Mouse (Mus musculus): Measurements from ENCODE around the gene Zfp91. TPM values are rescaled to one million over a fixed set of nuclear protein-coding genes. Genes with fewer than 3 reads are reported as not detected.
"Not testable (repeated sequence)": the region's sequence is repeated elsewhere in the genome, so short reads cannot be mapped to it uniquely, and the experiment has no call there.

Zfp91 gene
- polyA plus RNA-seq, 1 experiment = 17.7 TPM

DNA sequence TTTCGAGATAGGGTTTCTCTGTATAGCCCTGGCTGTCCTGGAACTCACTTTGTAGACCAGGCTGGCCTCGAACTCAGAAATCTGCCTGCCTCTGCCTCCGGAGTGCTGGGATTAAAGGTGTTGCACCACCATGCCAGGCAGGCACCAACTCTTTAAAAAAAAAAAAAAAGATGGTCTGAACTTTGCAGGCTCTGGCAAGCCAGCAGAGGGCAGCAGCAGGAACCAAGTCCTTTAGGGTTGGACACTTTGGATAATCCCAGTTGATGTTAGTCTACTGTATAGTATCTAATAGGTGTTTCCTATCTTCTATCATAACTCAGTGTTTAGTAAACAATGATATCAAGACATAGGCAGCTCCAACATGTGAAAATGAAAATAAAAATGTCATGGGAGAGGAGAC is 73.6 kb downstream of the Zfp91 start:
- H3K36me3 ChIP-seq (ENCODE audit: control insufficient read depth, insufficient read depth, low read length) = peaks cover 2% of the 10 kb centered on the region; the same call in 1 of the 2 replicates
- H3K27me3 ChIP-seq (replicated peaks; ENCODE audit: control insufficient read depth, insufficient read depth, low read length) = no peaks in the 10 kb centered on the region
- 55% methylated on average over 3 of the region's 3 CpGs for WGBS
- no peak overlapping the region for H3K4me3 ChIP-seq (ENCODE audit: insufficient read depth, low read depth, low read length)
- peak; percentile 64 for TF ChIP-seq CTCF (conservative IDR thresholded peaks at IDR 0.05; ENCODE audit: insufficient read depth, insufficient read length, low read depth, low read length)
- TF ChIP-seq POLR2A (IDR thresholded peaks at IDR 0.05; ENCODE audit: low read depth, low read length) = no peak
- no peaks in the 10 kb centered on the region for H3K4me1 ChIP-seq (ENCODE audit: control insufficient read depth, insufficient read depth, low read length)
- peak; percentile 64 for DNase-seq
- H3K27ac ChIP-seq (ENCODE audit: insufficient read depth, low read depth, low read length) = no peak overlapping the region

DNA sequence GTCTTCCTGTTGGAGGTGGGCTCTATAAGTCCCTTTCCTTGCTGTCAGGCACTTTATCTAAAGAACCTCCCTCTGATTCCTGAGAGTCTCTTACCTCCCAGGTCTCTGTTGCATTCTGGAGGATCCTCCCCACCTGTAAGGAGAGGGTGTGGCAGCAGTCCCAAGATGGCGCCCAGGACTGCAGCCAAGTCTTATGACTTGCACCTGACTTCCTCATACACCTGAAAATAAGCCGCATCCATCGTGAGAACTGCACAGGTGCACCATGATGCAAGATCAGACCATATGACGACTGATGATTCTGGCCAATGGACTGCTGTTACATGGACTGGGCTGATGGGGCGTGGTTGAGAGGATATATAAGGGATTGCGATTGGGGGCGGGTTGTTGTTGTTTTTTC is 74.3 kb downstream of the Zfp91 start:
- H3K27ac ChIP-seq (ENCODE audit: insufficient read depth, low read depth, low read length); H3K4me1 ChIP-seq (ENCODE audit: control insufficient read depth, insufficient read depth, low read length); H3K4me3 ChIP-seq (ENCODE audit: insufficient read depth, low read depth, low read length); H3K27me3 ChIP-seq (replicated peaks; ENCODE audit: control insufficient read depth, insufficient read depth, low read length); DNase-seq; H3K36me3 ChIP-seq (ENCODE audit: control insufficient read depth, insufficient read depth, low read length): not testable (repeated sequence)
- WGBS = 81% methylated on average over 7 of the region's 7 CpGs

DNA sequence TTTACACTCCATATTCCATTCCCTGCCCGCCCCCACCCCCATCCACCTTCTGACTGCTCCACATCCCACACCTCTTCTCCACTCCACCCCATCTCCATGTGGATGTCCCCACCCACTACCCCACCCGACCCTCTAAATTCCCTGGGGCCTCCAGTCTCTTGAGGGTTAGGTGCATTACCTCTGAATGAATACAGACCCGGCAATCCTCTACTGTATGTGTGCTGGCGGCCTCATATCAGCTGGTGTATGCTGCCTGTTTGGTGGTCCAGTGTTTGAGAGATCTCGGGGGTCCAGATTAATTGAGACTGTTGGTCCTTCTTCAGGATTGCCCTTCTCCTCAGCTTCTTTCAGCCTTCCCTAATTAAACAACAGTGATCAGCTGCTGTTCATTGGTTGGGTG is 75.0 kb downstream of the Zfp91 start:
- 72% methylated on average over 5 of the region's 5 CpGs for WGBS
- not testable (repeated sequence) for H3K4me3 ChIP-seq (ENCODE audit: insufficient read depth, low read depth, low read length); H3K36me3 ChIP-seq (ENCODE audit: control insufficient read depth, insufficient read depth, low read length); H3K27ac ChIP-seq (ENCODE audit: insufficient read depth, low read depth, low read length); H3K27me3 ChIP-seq (replicated peaks; ENCODE audit: control insufficient read depth, insufficient read depth, low read length); H3K4me1 ChIP-seq (ENCODE audit: control insufficient read depth, insufficient read depth, low read length)
- DNase-seq = peak; percentile 71

DNA sequence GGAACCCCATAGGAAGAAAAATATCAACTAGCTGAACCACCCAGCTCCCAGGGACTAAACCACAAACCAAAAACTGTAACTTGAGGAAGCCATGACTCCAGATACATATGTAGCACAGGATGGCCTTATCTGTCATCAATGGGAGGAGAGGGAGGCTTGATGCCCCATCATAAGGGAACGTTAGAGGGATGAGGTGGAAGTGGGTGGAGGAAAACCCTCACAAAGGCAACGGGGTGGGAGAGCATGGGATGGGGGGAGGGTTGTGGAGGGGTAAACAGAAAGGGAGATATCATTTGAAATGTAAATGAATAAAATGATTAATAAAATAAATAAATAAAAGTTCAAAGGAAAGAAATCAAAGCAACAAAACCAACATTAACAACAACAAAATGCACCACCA is 75.5 kb downstream of the Zfp91 start:
- DNase-seq = peak; percentile 65

DNA sequence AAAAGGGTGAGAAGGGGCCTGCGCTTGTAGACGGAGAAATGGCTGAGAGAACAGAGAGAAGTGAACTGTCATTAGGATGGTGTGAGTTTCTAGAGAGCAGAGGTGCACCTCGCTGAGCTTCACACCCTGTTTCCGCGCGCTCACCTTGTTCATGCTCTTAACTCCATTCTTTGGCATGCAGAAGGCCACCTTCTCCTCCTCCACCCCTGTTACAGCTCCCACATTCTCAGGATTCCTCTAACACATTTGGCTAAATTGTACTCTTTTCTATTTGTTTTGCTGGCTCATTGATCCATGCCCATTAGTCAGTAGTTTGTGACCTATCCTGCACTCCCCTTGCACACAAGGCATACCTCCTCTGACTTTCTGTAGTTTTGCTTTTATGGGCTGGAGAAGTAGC is 76.7 kb downstream of the Zfp91 start:
- H3K36me3 ChIP-seq (ENCODE audit: control insufficient read depth, insufficient read depth, low read length) = peaks cover 10% of the 10 kb centered on the region

More for the DNA sequence above, 75.5 kb downstream of the Zfp91 start:
- no peak overlapping the region for H3K27ac ChIP-seq (ENCODE audit: insufficient read depth, low read depth, low read length)
- H3K4me1 ChIP-seq (ENCODE audit: control insufficient read depth, insufficient read depth, low read length) = no peaks in the 10 kb centered on the region
- H3K27me3 ChIP-seq (replicated peaks; ENCODE audit: control insufficient read depth, insufficient read depth, low read length) = no peaks in the 10 kb centered on the region
- H3K36me3 ChIP-seq (ENCODE audit: control insufficient read depth, insufficient read depth, low read length) = peaks cover 8% of the 10 kb centered on the region
- no peak overlapping the region for H3K4me3 ChIP-seq (ENCODE audit: insufficient read depth, low read depth, low read length)
- TF ChIP-seq CTCF (conservative IDR thresholded peaks at IDR 0.05; ENCODE audit: insufficient read depth, insufficient read length, low read depth, low read length) (no peak), POLR2A (IDR thresholded peaks at IDR 0.05; ENCODE audit: low read depth, low read length) (no peak)
- 44% methylated on average over 2 of the region's 2 CpGs for WGBS

More for the DNA sequence above, 76.7 kb downstream of the Zfp91 start:
- TF ChIP-seq POLR2A (IDR thresholded peaks at IDR 0.05; ENCODE audit: low read depth, low read length) (peak; percentile 35), CTCF (conservative IDR thresholded peaks at IDR 0.05; ENCODE audit: insufficient read depth, insufficient read length, low read depth, low read length) (no peak)
- peak overlapping the region; percentile 16; the same call in 1 of the 2 replicates for H3K27ac ChIP-seq (ENCODE audit: insufficient read depth, low read depth, low read length)
- no peak for DNase-seq
- WGBS = 47% methylated on average over 6 of the region's 6 CpGs
- no peak overlapping the region for H3K4me3 ChIP-seq (ENCODE audit: insufficient read depth, low read depth, low read length)
- no peaks in the 10 kb centered on the region for H3K4me1 ChIP-seq (ENCODE audit: control insufficient read depth, insufficient read depth, low read length)
- no peaks in the 10 kb centered on the region for H3K27me3 ChIP-seq (replicated peaks; ENCODE audit: control insufficient read depth, insufficient read depth, low read length)

Other genes with a start within 250 kb of the Zfp91 start
- gene Gm4952, start 196.2 kb downstream of the Zfp91 start, polyA plus RNA-seq (2012; rRNA removed) = 2.0 and 2.5 TPM in 2 replicates
- gene Glyat, start 162.8 kb downstream of the Zfp91 start, polyA plus RNA-seq (2012; rRNA removed) = 138 and 191 TPM in 2 replicates
- 0.11 and 0.16 TPM in 2 replicates for gene Olfr1442, start 125.7 kb downstream of the Zfp91 start, polyA plus RNA-seq (2012; rRNA removed)
- gene Olfr1443, start 118.0 kb downstream of the Zfp91 start, polyA plus RNA-seq (2012; rRNA removed) = not detected in 2 replicates
- gene Keg1, start 100.3 kb downstream of the Zfp91 start, polyA plus RNA-seq (2012; rRNA removed) = 1,454 and 1,674 TPM in 2 replicates
- 2.9 and 3.6 TPM in 2 replicates for gene Cntf, start 30.5 kb downstream of the Zfp91 start, polyA plus RNA-seq (2012; rRNA removed)
- 1.8 and 3.2 TPM in 2 replicates for gene Lpxn, start 67 bp upstream of the Zfp91 start, polyA plus RNA-seq (2012; rRNA removed)
- gene Gm5244, start 50.6 kb upstream of the Zfp91 start, polyA plus RNA-seq (2012; rRNA removed) = not detected in 2 replicates
- gene Olfr1444, start 61.2 kb upstream of the Zfp91 start, polyA plus RNA-seq (2012; rRNA removed) = not detected in 2 replicates
- not detected in 2 replicates for gene Olfr1445, start 87.7 kb upstream of the Zfp91 start, polyA plus RNA-seq (2012; rRNA removed)
- not detected in 2 replicates for gene Olfr1446, start 97.4 kb upstream of the Zfp91 start, polyA plus RNA-seq (2012; rRNA removed)
- gene Olfr1447, start 107.6 kb upstream of the Zfp91 start, polyA plus RNA-seq (2012; rRNA removed) = not detected in 2 replicates
- gene Olfr1448, start 128.3 kb upstream of the Zfp91 start, polyA plus RNA-seq (2012; rRNA removed) = not detected in 2 replicates
- not detected in 2 replicates for gene Olfr1449, start 134.7 kb upstream of the Zfp91 start, polyA plus RNA-seq (2012; rRNA removed)
- not detected in 2 replicates for gene Olfr1450, start 154.1 kb upstream of the Zfp91 start, polyA plus RNA-seq (2012; rRNA removed)
- not detected in 2 replicates for gene Olfr1451, start 198.9 kb upstream of the Zfp91 start, polyA plus RNA-seq (2012; rRNA removed)
- not detected in 2 replicates for gene Olfr1453, start 232.2 kb upstream of the Zfp91 start, polyA plus RNA-seq (2012; rRNA removed)

Measured in kidney, adult 2 months (tissue).